Mouse (Mus musculus): ENCODE measurements around the gene Cnst. TPM values are rescaled to one million over a fixed set of nuclear protein-coding genes. Genes with fewer than 3 reads are reported as not detected.
"Not testable (repeated sequence)": the region's sequence is repeated elsewhere in the genome, so short reads cannot be mapped to it uniquely, and the experiment has no call there.

The Cnst gene
- total RNA-seq, 2 experiments from 2014 or later = 33.5 to 36.4 TPM

GRCm38 (mm10) chr1:179642726-179643125 is 96.6 kb downstream of the Cnst start:
- no peak for DNase-seq (ENCODE audit: low spot score in 2 of 2)

GRCm38 (mm10) chr1:179644151-179644550 is 98.0 kb downstream of the Cnst start:
- DNase-seq (ENCODE audit: low spot score in 2 of 2) = no peak

DNA sequence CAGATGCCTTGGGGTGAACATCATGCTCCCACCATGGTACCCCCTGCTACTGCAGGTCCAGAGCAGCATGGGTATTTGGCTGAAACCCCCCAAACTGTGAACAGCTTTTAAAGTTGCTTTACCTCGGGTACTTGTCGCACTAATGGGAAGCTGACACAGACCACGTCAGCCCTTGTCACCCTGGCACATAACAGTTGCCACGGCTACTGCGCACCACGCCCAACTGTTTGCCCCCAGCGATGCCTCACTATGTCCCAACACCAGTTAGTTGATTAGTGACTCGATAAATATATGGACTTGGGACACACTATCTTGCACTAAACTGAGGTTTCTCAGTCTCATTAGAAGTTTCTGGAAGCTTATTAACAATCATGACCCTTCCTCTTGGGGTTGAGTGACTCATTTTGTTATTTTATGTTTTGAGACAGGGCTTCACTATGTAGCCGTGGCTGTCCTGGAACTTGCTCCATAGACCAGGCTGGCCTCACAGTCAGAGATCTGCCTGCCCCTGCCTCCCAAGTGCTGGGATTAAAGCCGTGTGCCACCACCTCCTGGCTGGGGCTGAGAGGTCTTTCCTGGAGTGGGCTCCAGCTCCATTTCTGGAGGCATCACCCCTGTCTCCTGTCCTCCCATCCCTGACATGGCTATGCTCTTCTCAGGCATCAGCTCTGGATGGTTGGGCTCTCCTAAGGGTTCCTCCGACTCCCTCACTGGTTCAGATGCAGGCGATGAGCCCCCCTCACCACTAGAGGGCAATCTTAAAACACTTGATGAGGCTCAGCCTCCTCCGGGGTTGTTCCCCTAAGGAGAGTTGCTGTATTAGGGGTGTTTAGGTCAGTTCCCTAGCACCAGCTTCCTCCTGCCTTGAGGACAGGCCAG is 99.2 kb downstream of the Cnst start:
- DNase-seq (ENCODE audit: low spot score in 2 of 2) = peak; percentile 58 to 75

DNA sequence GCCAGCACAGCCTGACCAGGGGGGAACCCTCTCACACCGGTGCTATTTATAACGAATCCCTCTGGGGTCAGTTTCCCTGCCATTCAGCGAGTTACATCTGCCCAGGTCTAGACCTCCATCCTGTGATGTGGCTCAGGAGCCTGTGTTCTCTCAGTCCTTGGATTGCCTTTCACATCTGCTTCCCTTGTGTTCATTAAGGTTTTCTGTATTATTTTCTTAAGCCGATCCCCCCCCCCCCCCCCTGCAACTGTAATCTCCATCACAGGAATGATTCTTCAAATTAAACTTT is 99.8 kb downstream of the Cnst start:
- no peak for DNase-seq (ENCODE audit: low spot score in 2 of 2)

GRCm38 (mm10) chr1:179648678-179649077 is 102.5 kb downstream of the Cnst start:
- not testable (repeated sequence) for DNase-seq (ENCODE audit: low spot score in 2 of 2)

DNA sequence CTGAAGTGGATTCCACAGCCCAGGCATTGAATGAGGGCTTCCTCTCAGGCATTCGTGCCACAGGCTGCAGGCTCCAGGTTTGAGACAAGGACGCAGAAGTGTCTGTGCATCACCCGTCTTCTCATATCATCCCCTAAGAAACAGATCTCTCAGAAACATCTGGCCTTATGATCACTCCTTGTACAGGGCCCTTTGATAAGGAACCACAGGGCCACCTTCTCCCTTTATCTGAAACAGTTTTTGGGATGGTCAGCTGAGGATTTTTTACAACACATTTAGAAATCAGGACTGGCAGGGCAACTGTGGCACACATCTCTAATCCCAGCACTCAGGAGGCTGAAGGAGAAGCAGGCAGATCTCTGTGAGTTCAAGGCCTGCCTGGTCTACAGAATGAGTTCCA is 103.2 kb downstream of the Cnst start:
- no peak for DNase-seq (ENCODE audit: low spot score in 2 of 2)

DNA sequence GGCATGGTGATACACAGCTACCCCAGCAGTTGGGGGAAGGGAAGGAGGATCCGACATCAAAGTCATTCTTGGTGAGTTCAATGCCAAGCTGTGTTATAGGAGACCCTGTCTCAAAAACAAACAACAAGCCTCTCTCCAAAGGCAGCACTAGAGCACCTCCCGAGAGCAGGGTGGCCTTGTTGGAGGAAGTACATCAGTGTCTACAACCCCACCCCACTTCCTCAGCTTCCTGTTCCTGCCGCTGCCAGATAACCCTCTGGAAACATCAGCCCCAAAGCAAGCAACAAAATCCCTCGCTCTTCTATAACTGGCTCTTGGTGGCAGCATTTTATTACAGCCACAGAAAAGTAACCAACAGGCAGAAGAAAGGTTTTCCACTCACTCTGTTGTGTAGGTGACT is 104.1 kb downstream of the Cnst start:
- no peak for DNase-seq (ENCODE audit: low spot score in 2 of 2)

DNA sequence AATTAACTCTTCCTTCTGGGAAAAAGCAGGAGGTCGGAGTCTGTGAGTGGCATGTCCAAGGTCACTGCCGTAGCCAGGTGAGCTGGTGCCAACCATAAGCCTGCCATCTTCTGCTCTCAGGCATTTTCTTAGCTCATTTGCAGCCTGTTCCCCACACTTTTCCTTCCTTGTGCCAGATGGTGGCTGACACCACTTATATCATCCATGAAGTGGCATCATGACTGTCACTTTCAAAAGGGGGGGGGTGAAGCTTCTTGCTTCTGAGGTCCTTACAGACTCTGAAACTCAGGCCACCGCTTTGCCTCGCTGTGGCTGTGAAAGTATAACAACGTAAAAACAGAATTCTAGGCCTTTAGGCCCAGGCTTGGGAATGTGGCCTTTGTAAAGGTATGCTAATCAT is 105.1 kb downstream of the Cnst start:
- no peak for DNase-seq (ENCODE audit: low spot score in 2 of 2)

DNA sequence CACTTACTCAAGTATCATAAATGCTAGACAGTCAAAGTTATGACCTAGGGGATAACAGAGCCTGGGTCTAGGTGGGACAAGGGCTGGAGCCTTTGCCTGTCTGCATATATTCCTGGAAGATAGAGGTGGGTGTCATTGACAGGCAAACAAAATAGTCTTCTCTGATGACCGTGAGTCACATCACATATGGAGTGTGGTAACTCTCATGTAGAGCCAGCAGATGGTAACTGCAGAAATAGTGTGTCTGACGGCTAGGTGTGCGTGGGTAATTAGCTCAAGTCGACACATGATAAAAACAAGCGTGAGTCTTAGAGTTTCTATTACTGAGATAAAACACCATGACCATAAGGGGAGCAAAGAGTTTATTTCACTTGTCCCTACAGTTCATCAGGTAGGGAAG is 116.9 kb downstream of the Cnst start:
- no peak for DNase-seq (ENCODE audit: low spot score in 2 of 2)

DNA sequence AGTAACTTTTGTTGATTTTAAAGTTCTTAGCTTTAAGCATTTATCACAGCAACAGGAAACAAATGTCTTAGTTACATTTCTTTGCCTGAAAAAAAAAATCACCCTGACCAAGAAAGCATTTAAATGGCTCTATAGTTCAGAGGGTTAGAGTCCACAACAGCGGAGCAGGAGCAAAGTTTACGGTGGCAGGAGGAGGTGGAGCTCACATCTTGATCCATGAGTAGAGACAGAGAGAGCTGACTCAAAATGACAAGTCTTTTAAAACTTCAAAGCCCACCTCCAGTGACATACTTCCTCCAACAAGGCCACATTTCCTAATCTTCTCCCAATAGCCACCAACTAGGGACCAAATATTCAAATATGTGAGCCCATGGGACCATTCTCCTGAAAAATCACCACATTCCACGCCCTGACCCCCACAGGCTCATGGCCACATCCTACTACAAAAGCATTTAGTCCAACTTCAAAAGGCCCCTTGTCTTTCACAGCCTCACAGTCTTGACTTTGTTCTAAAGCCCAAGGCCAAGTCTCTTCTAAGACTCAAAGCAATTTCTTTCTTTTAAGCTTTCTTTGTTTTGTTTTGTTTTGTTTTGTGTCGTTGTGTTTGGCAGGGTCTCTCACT is 118.2 kb downstream of the Cnst start:
- DNase-seq (ENCODE audit: low spot score in 2 of 2) = no peak

- no peak for DNase-seq (ENCODE audit: low spot score in 2 of 2)
These were observed 120.8 kb downstream of the Cnst start for GRCm38 (mm10) chr1:179666971-179667370.

DNA sequence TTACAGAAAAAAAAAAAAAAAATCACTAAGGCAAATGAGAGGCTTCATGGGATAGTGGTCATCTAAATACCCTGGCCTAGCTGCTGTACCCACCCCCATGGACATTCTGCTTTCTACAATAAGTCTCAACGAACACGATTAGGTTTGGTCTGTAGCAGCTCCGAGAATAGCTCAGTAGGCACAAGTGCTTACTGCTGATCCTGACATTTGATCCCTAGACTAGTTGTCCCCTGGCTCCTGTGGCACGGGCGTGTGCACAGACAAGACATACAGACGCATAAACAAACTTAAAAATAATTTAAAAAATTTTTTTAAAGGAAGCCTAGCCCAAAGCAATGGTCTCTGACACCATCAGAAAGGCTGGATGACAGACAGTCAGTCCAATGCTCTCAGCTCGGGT is 121.3 kb downstream of the Cnst start:
- DNase-seq (ENCODE audit: low spot score in 2 of 2) = no peak

DNA sequence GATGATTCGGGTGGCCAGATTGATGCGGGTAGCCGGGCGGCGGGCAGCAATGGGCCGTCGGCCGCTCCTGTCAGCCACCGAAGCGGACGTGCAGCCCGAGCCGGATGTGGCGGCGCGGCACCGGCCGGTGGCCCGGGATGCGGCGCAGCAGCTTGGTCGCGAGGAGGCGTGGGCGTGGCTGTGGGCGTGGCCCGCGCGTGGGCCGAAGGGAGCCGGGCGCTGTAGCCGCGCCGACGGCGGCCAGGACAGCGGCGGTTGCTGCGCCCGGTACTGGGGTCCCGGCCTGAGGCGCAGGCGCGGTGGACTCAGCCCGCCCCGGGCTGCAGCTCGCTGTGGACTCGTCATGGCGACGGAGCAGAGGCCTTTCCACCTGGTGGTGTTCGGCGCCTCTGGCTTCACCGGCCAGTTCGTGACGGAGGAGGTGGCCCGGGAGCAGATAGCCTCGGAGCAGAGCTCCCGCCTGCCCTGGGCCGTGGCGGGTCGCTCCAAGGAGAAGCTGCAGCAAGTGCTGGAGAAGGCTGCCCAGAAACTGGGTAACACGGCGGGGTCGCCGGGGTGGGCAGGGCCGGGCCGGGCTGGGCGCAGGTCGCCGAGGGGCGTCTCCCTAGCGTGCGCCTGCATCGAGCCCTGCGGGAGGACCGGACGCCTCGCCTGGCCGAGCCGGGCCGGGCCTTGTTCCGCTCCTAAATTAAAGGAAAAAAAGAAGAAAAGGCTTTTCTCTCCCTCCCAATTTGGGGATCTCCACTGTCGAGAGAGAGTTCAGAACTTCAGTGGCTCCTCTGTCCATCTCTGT is 122.0 kb downstream of the Cnst start, which contains the start of gene Sccpdh:
TSS of gene Sccpdh (plus strand) at position 198 of the 793 bp plus-strand sequence.
- DNase-seq (ENCODE audit: low spot score in 2 of 2) = peak; percentile 83 to 92

DNA sequence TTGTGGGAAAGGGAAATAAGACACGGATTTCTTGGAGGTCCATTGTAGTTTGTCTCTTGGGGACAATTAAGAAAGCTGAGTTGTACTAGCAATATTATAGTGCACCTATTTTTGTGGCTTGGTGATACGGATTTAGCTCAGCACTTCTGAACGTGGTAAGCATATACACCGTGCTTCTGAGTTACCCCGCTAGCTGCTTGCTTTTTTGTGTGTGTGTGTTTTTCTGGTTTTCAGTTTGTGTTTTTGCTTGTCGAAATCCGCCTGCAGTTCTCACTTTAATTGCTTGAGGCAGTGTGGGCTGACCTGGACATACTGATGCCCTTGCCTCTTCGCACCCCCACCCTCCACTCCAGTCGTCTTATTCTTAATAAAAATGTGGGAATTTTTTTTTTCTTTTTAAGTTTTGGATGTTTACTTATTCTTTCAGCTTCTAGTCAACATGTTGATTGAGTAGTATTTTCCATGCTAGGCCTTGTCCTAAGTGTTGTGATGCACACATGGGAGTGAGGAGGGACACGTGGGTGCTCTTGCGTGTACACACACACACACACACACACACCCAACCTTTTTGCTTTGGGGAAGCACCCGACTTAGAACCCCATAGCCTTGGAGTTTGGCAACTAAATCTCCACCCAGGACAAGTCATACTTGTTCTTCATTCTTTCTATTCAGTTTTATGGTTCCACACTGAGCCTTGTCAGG is 122.8 kb downstream of the Cnst start:
- DNase-seq (ENCODE audit: low spot score in 2 of 2) = no peak

- DNase-seq (ENCODE audit: low spot score in 2 of 2) = no peak
These were observed 128.2 kb downstream of the Cnst start for GRCm38 (mm10) chr1:179674355-179674754.

DNA sequence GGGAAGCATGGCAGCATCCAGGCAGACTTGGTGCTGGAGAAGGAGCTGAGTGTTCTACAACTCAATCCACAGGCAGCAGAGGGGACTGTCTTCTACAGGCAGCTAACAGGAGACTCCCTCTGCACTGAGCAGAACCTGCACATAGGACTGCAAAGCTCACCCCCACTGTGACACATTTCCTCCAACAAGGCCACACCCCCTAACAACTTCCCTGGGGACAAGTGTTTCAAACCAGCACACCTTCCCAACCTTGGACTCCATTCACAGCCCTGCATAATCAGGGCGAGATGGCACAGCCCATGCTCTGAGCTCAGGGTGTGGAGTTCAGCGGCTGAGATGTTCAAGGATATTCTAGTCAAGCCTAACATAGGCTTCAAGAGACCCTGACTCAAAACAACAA is 130.9 kb downstream of the Cnst start:
- no peak for DNase-seq (ENCODE audit: low spot score in 2 of 2)

Other genes starting within 250 kb of the Cnst start
- gene Smyd3, start 28.3 kb upstream of the Cnst start, total RNA-seq (2021) = 1 to 10 TPM; 7.8 TPM
- gene Tfb2m, start 103 bp upstream of the Cnst start, total RNA-seq (2021) = 10 to 100 TPM; 16.1 to 19.5 TPM
- gene Sccpdh, start 121.8 kb downstream of the Cnst start, total RNA-seq (2021) = 10 to 100 TPM; 72.9 to 79.8 TPM
- under 1 TPM; 0.29 to 0.57 TPM for gene Kif28, start 198.9 kb downstream of the Cnst start, total RNA-seq (2021)

Data from gastrocnemius, postnatal 4 days (tissue).